Mouse (Mus musculus): Measurements from ENCODE around the gene Ehd4. TPM values are rescaled to one million over a fixed set of nuclear protein-coding genes. Genes with fewer than 3 reads are reported as not detected.

Gene Ehd4
- total RNA-seq, 1 experiment from 2014 or later: 48.9 TPM

Other genes starting within 250 kb of the Ehd4 start
- 15.3 and 23.0 TPM in 2 replicates for gene Mapkbp1, start 181.9 kb downstream of the Ehd4 start, total RNA-seq (2021)
- gene Jmjd7, start 127.1 kb downstream of the Ehd4 start, total RNA-seq (2021): 11.3 and 13.0 TPM in 2 replicates
- 2.6 and 2.8 TPM in 2 replicates for gene Gm28042, start 127.1 kb downstream of the Ehd4 start, total RNA-seq (2021)
- 2.7 and 3.9 TPM in 2 replicates for gene Pla2g4b, start 121.2 kb downstream of the Ehd4 start, total RNA-seq (2021)
- 0.33 and 0.36 TPM in 2 replicates for gene Pla2g4e, start 90.7 kb upstream of the Ehd4 start, total RNA-seq (2021)
- gene Pla2g4d, start 134.6 kb upstream of the Ehd4 start, total RNA-seq (2021): 0.21 TPM in 1 of 2 replicates, not detected in the other
- gene Pla2g4f, start 159.6 kb upstream of the Ehd4 start, total RNA-seq (2021): not detected in 2 replicates
- 55.9 and 64.3 TPM in 2 replicates for gene Vps39, start 198.5 kb upstream of the Ehd4 start, total RNA-seq (2021)
- 26.0 and 42.9 TPM in 2 replicates for gene Ganc, start 249.3 kb upstream of the Ehd4 start, total RNA-seq (2021)
- gene Tmem87a, start 249.5 kb upstream of the Ehd4 start, total RNA-seq (2021): 43.3 and 49.9 TPM in 2 replicates

Data from adrenal gland, postnatal 25 days (tissue).